Mouse (Mus musculus) thymus, adult 2 months (tissue): ENCODE data around the gene Tm7sf3.

Experiments
- CTCF ChIP-seq: fragments of 200-500 bp; IDR thresholded peaks from 2 replicates; pipeline ENCODE4 v1.5.1; 2012; ENCODE audit warnings: mild to moderate bottlenecking, control low read depth, low read length, moderate library complexity, borderline replicate concordance; ENCODE audit not compliant: control insufficient read depth, poor library complexity, insufficient read depth; ENCODE audit errors: extremely low read depth
- POLR2A ChIP-seq: fragments of 200-500 bp; IDR thresholded peaks from 2 replicates; pipeline ENCODE4 v1.6.1; 2012; ENCODE audit warnings: mild to moderate bottlenecking, low read length, control low read depth, moderate library complexity; ENCODE audit not compliant: control insufficient read depth, poor library complexity, insufficient read depth; ENCODE audit errors: extremely low read depth

GRCm38 (mm10) chr6:146643184-146643570, 553 bp upstream of the Tm7sf3 start:
- TF ChIP-seq POLR2A, result no peak
- TF ChIP-seq CTCF, result no peak
